Mouse (Mus musculus) embryonic facial prominence, embryonic 12.5 days (tissue): Measurements from ENCODE around the gene Pi16. TPM values are rescaled to one million over a fixed set of nuclear protein-coding genes. Genes with fewer than 3 reads are reported as not detected.

Source experiments
- ATAC-seq: fragments of 200-750 bp; cut with Nextera tagmentation; 2 replicates; pipeline ENCODE4 v1.8.0; 2017; ENCODE audit not compliant: insufficient number of reproducible peaks, insufficient read depth, low FRiP score, low TSS enrichment
- H3K27ac ChIP-seq: fragments of 300-500 bp; sonication (generic); 2 replicates; pipeline ENCODE4 v1.5.1; 2016; ENCODE audit warnings: mild to moderate bottlenecking
- H3K27me3 ChIP-seq: fragments of 300-500 bp; sonication (generic); 2 replicates; pipeline ENCODE4 v1.6.1; 2016; ENCODE audit warnings: mild to moderate bottlenecking, moderate library complexity
- H3K36me3 ChIP-seq: fragments of 300-500 bp; sonication (generic); 2 replicates; pipeline ENCODE4 v1.6.1; 2016; ENCODE audit warnings: mild to moderate bottlenecking
- H3K4me1 ChIP-seq: fragments of 300-500 bp; sonication (generic); 2 replicates; pipeline ENCODE4 v1.6.1; 2016
- H3K4me2 ChIP-seq: fragments of 300-500 bp; sonication (generic); replicated peaks from 2 replicates; pipeline ENCODE4 v1.6.1; 2016; ENCODE audit warnings: mild to moderate bottlenecking, moderate library complexity
- H3K4me3 ChIP-seq: fragments of 300-500 bp; sonication (generic); 2 replicates; pipeline ENCODE4 v1.5.1; 2016; ENCODE audit warnings: mild to moderate bottlenecking
- H3K9ac ChIP-seq: fragments of 300-500 bp; sonication (generic); 2 replicates; pipeline ENCODE4 v1.6.1; 2016; ENCODE audit warnings: mild to moderate bottlenecking, moderate library complexity
- H3K9me3 ChIP-seq: fragments of 300-500 bp; sonication (generic); 2 replicates; pipeline ENCODE4 v1.6.1; 2016; ENCODE audit warnings: mild to moderate bottlenecking, moderate library complexity
- WGBS: fragments of 180-500 bp; shearing (Covaris S2); methylation state at CpG from one replicate; pipeline ENCODE4 v1.1.7; 2016; 5-methylcytosine and 5-hydroxymethylcytosine counted together
- polyA plus RNA-seq: library from polyadenylated mRNA; unstranded; fragments of >200 nt; fragmentation: Nextera tagmentation; extraction: Ambion mirVana; gene quantifications from 2 replicates; pipeline ENCODE4 v1.2.1, GENCODE M21; 2016

The Pi16 gene
- polyA plus RNA-seq, 1 experiment from 2014 or later = 0.49 TPM

GRCm38 (mm10) chr17:29292996-29293395, 24.5 kb upstream of the Pi16 start:
- Histone ChIP-seq H3K9ac (no peak overlapping the region), H3K9me3 (no peaks in the 10 kb centered on the region), H3K4me1 (peaks cover 7% of the 10 kb centered on the region; the same call in 1 of the 2 replicates), H3K4me3 (no peak overlapping the region), H3K36me3 (peaks cover 23% of the 10 kb centered on the region), H3K27me3 (no peaks in the 10 kb centered on the region), H3K27ac (no peak overlapping the region), H3K4me2 (no peak overlapping the region)
- 83% methylated on average over 3 of the region's 3 CpGs for WGBS
- no peak for ATAC-seq

- no peak overlapping the region for H3K9ac ChIP-seq
- H3K4me2 ChIP-seq = no peak overlapping the region
- no peak for ATAC-seq
- peaks cover 29% of the 10 kb centered on the region for H3K36me3 ChIP-seq
- H3K9me3 ChIP-seq = no peaks in the 10 kb centered on the region
- peaks cover 7% of the 10 kb centered on the region; the same call in 1 of the 2 replicates for H3K4me1 ChIP-seq
- 73% methylated on average over 9 of the region's 9 CpGs for WGBS
- H3K27ac ChIP-seq = no peak overlapping the region
- H3K4me3 ChIP-seq = no peak overlapping the region
- H3K27me3 ChIP-seq = no peaks in the 10 kb centered on the region
Measured at GRCm38 (mm10) chr17:29293807-29294605, 23.5 kb upstream of the Pi16 start.

GRCm38 (mm10) chr17:29295835-29296234, 21.6 kb upstream of the Pi16 start:
- Histone ChIP-seq H3K27ac (no peak overlapping the region), H3K36me3 (peaks cover 39% of the 10 kb centered on the region), H3K27me3 (no peaks in the 10 kb centered on the region), H3K4me2 (no peak overlapping the region), H3K9me3 (no peaks in the 10 kb centered on the region), H3K9ac (no peak overlapping the region), H3K4me1 (peaks cover 7% of the 10 kb centered on the region; the same call in 1 of the 2 replicates), H3K4me3 (no peak overlapping the region)
- no peak for ATAC-seq
- WGBS = 56% methylated on average over 5 of the region's 5 CpGs

GRCm38 (mm10) chr17:29297321-29297720, 20.2 kb upstream of the Pi16 start:
- H3K4me3 ChIP-seq = no peak overlapping the region
- peaks cover 39% of the 10 kb centered on the region for H3K36me3 ChIP-seq
- H3K4me1 ChIP-seq = peaks cover 11% of the 10 kb centered on the region; the same call in 1 of the 2 replicates
- no peaks in the 10 kb centered on the region for H3K27me3 ChIP-seq
- WGBS = 42% methylated on average over 10 of the region's 10 CpGs
- no peak for ATAC-seq
- H3K9ac ChIP-seq = no peak overlapping the region
- H3K27ac ChIP-seq = no peak overlapping the region
- no peak overlapping the region for H3K4me2 ChIP-seq
- H3K9me3 ChIP-seq = no peaks in the 10 kb centered on the region

DNA sequence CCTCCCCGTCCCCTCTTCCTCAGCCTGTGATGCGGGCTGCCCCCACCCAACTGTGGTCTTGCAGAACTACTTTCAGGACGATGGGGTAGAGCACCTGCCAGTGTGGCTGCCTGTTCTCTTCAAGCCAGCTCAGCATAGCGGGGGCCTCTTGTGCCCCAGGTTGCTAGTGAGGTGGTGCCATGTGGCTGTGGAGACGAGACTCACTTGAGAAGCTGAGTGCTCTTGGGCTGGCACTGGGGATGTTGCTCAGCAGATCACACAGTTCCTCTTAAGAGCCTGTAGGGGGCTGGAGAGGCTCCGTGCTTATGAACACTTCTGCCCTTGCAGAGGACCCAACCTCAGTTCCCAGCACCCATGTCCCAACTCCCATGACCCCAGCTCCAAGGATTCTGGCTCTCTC, 19.7 kb upstream of the Pi16 start:
- no peaks in the 10 kb centered on the region for H3K27me3 ChIP-seq
- no peaks in the 10 kb centered on the region for H3K9me3 ChIP-seq
- H3K27ac ChIP-seq = no peak overlapping the region
- peaks cover 39% of the 10 kb centered on the region for H3K36me3 ChIP-seq
- no peak overlapping the region for H3K4me2 ChIP-seq
- ATAC-seq = no peak; the same call in 1 of the 2 replicates
- 86% methylated on average over 6 of the region's 6 CpGs for WGBS
- peaks cover 16% of the 10 kb centered on the region; the same call in 1 of the 2 replicates for H3K4me1 ChIP-seq
- H3K9ac ChIP-seq = no peak overlapping the region
- H3K4me3 ChIP-seq = no peak overlapping the region

GRCm38 (mm10) chr17:29299282-29299681, 18.2 kb upstream of the Pi16 start:
- Histone ChIP-seq H3K4me1 (peaks cover 27% of the 10 kb centered on the region), H3K4me2 (no peak overlapping the region), H3K27ac (no peak overlapping the region), H3K27me3 (no peaks in the 10 kb centered on the region), H3K9ac (no peak overlapping the region), H3K36me3 (peaks cover 39% of the 10 kb centered on the region), H3K9me3 (no peaks in the 10 kb centered on the region), H3K4me3 (no peak overlapping the region)
- 91% methylated on average over 4 of the region's 4 CpGs for WGBS
- ATAC-seq = no peak

DNA sequence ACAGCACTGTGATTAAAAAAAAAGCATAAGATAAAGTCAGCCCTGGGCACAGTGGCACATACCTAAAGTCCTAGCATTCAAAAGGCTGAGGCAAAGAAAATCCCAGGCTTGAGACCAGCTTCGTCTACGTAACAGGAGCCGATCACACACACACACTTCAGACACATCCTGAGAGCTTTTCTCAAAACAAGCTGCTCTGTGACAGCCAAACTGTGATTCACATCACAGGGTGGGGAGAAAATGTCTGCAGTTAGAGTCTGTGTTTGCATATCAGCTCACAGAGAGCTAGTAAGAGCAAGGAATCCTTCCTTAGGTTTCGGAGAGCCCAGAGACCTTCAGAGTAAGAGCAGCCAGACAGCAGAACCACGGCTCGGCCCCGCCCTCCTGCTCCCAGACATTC, 16.6 kb upstream of the Pi16 start:
- H3K36me3 ChIP-seq = peaks cover 39% of the 10 kb centered on the region

DNA sequence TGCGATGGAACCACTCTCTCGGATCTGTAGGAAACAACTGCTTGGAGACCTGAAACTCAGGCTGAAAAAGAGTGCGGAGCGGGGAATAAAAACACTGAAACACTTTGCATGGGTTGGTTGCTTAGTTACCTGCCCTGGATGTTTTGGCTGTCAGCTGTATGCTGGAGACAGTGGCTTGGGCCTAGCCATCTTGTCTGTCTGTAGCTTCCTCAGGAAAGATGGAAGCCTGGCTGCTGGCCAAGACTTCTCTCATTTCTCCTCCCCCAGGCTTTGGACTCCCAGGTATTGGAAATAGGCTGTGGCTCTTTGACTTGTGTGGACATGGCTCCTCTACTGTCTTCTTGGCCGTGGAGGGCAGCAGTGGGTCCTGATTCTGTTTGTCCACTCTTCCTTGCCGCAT, 16.1 kb upstream of the Pi16 start:
- no peak overlapping the region for H3K4me3 ChIP-seq
- WGBS = 94% methylated on average over 6 of the region's 6 CpGs
- ATAC-seq = no peak
- H3K27me3 ChIP-seq = no peaks in the 10 kb centered on the region
- peaks cover 49% of the 10 kb centered on the region for H3K4me1 ChIP-seq
- no peak overlapping the region for H3K4me2 ChIP-seq
- H3K9ac ChIP-seq = no peak overlapping the region
- H3K36me3 ChIP-seq = peaks cover 39% of the 10 kb centered on the region
- H3K9me3 ChIP-seq = no peaks in the 10 kb centered on the region
- H3K27ac ChIP-seq = 0 out of 2 replicates have a peak overlapping the region, but pooled peaks have one; percentile 9

More for the DNA sequence above, 16.6 kb upstream of the Pi16 start:
- no peak overlapping the region for H3K4me3 ChIP-seq
- no peaks in the 10 kb centered on the region for H3K9me3 ChIP-seq
- 0 out of 2 replicates have a peak overlapping the region, but pooled peaks have one; percentile 9 for H3K27ac ChIP-seq
- ATAC-seq = no peak
- H3K4me1 ChIP-seq = peaks cover 44% of the 10 kb centered on the region
- H3K4me2 ChIP-seq = no peak overlapping the region
- no peaks in the 10 kb centered on the region for H3K27me3 ChIP-seq
- WGBS = 91% methylated on average over 7 of the region's 7 CpGs
- H3K9ac ChIP-seq = no peak overlapping the region

- Histone ChIP-seq H3K4me3 (no peak overlapping the region), H3K4me1 (peaks cover 49% of the 10 kb centered on the region), H3K36me3 (peaks cover 36% of the 10 kb centered on the region), H3K9ac (no peak overlapping the region), H3K4me2 (no peak overlapping the region), H3K27ac (peak overlapping the region; percentile 46), H3K27me3 (no peaks in the 10 kb centered on the region), H3K9me3 (no peaks in the 10 kb centered on the region)
- WGBS = 65% methylated on average over 5 of the region's 5 CpGs
- ATAC-seq = no peak
Measured at GRCm38 (mm10) chr17:29302149-29302548, 15.3 kb upstream of the Pi16 start.

- Histone ChIP-seq H3K27me3 (no peaks in the 10 kb centered on the region), H3K36me3 (peaks cover 32% of the 10 kb centered on the region), H3K4me2 (no peak overlapping the region), H3K4me1 (peaks cover 45% of the 10 kb centered on the region), H3K9me3 (no peaks in the 10 kb centered on the region), H3K9ac (no peak overlapping the region), H3K4me3 (no peak overlapping the region), H3K27ac (peak overlapping the region; percentile 64)
- 37% methylated on average over 3 of the region's 3 CpGs for WGBS
- ATAC-seq = no peak
Measured at GRCm38 (mm10) chr17:29303087-29303486, 14.4 kb upstream of the Pi16 start.

DNA sequence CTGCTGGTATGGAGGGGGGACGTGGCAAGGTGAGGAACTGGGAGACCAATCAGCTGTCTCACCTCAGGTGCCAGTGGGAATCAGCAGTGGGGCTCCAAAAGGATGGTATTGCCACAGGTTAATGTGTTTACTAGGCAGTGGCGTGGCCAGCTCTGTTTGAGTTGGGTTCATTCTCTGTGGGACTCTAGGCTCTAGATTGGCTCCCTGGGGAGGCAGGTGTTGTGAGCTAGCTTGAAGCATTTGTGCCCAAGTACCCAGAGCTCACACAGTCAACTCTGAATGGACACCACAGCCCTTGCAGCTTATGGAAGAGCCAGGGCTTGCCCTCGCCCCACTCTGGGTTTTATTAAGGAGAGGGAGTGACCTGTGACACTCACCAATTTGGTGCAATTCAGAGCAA, 13.6 kb upstream of the Pi16 start:
- no peak for ATAC-seq
- Histone ChIP-seq H3K4me1 (peaks cover 45% of the 10 kb centered on the region), H3K9ac (no peak overlapping the region), H3K4me2 (no peak overlapping the region), H3K9me3 (no peaks in the 10 kb centered on the region), H3K27ac (peak overlapping the region; percentile 64; the same call in 1 of the 2 replicates), H3K27me3 (no peaks in the 10 kb centered on the region), H3K36me3 (peaks cover 27% of the 10 kb centered on the region), H3K4me3 (no peak overlapping the region)
- 67% methylated on average over 3 of the region's 3 CpGs for WGBS

GRCm38 (mm10) chr17:29304376-29305057, 13.0 kb upstream of the Pi16 start:
- H3K27me3 ChIP-seq = no peaks in the 10 kb centered on the region
- no peak overlapping the region for H3K4me3 ChIP-seq
- no peak for ATAC-seq
- peak overlapping the region; percentile 26; the same call in 1 of the 2 replicates for H3K4me2 ChIP-seq
- H3K4me1 ChIP-seq = peaks cover 45% of the 10 kb centered on the region
- peak overlapping the region; percentile 71 for H3K27ac ChIP-seq
- no peak overlapping the region for H3K9ac ChIP-seq
- peaks cover 20% of the 10 kb centered on the region for H3K36me3 ChIP-seq
- WGBS = 46% methylated on average over 13 of the region's 13 CpGs
- H3K9me3 ChIP-seq = no peaks in the 10 kb centered on the region
